Mouse (Mus musculus): ENCODE data around the gene Tex19.1. TPM values are rescaled to one million over a fixed set of nuclear protein-coding genes. Genes with fewer than 3 reads are reported as not detected.

Tex19.1 gene
- polyA plus RNA-seq, 1 experiment from 2014 or later, result not detected

DNA sequence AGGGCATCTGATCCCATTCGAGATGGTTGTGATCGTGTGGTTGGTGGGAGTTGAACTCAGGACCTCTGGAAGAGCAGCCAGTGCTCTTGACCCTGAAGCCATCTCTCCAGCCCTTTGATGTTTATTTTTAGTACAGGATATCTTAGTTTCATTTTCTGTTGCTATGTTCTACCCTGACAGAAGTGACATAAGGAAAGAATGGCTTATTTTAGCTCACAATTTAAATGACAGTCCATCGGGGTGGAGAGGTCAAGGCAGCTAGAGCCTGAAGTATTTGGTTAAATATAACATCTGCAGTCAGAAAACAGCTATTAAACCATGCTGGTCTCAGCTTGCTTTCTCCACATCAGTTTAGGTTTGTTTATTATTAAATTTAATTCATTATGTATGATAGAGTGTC lies 24.8 kb upstream of the Tex19.1 start:
- Histone ChIP-seq H3K9ac (no peak overlapping the region), H3K4me2 (no peak overlapping the region), H3K4me3 (no peak overlapping the region), H3K4me1 (peaks cover 7% of the 10 kb centered on the region; the same call in 1 of the 2 replicates), H3K9me3 (no peaks in the 10 kb centered on the region), H3K27me3 (no peaks in the 10 kb centered on the region), H3K36me3 (no peaks in the 10 kb centered on the region), H3K27ac (peak overlapping the region; percentile 78)
- peak; percentile 70 for ATAC-seq (ENCODE audit: borderline replicate concordance, extremely low read depth, low FRiP score, low TSS enrichment)
- 18% methylated on average over 3 of the region's 3 CpGs for WGBS

DNA sequence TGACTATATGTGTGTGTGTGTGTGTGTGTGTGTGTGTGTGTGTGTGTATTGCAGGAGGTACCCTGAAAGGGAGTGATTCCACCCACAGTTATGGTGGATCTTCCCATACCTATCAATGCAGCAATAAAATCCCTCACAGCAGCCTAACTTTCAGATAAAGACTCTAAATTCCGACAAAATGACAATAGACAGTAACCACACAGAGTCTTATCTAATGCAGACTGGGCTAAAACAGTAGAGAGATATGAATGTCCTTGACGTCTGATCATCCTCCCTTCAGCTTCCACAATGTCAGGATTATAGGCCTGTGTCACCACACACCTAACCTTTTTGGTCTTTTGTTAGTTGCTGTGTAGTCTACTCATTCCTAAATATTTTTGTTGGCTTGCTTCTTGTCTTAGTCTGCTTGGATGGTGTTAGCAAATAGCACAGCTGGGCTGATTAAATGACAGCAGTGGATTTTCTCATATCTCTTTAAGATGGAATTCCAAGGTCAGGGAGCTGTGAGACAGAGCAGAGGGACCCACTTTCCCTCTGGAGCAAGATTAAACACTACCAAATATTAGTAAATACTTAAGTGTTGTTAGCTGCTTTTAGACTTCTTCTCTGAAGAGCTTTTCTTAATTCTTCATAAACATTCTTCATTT lies 23.8 kb upstream of the Tex19.1 start:
- no peaks in the 10 kb centered on the region for H3K27me3 ChIP-seq
- no peak overlapping the region for H3K4me2 ChIP-seq
- no peaks in the 10 kb centered on the region for H3K9me3 ChIP-seq
- H3K4me1 ChIP-seq, result peaks cover 7% of the 10 kb centered on the region; the same call in 1 of the 2 replicates
- peak overlapping the region; percentile 76 for H3K27ac ChIP-seq
- ATAC-seq (ENCODE audit: borderline replicate concordance, extremely low read depth, low FRiP score, low TSS enrichment), result peak; percentile 85
- no peaks in the 10 kb centered on the region for H3K36me3 ChIP-seq
- 30% methylated on average over 2 of the region's 2 CpGs for WGBS
- H3K4me3 ChIP-seq, result no peak overlapping the region
- H3K9ac ChIP-seq, result no peak overlapping the region

DNA sequence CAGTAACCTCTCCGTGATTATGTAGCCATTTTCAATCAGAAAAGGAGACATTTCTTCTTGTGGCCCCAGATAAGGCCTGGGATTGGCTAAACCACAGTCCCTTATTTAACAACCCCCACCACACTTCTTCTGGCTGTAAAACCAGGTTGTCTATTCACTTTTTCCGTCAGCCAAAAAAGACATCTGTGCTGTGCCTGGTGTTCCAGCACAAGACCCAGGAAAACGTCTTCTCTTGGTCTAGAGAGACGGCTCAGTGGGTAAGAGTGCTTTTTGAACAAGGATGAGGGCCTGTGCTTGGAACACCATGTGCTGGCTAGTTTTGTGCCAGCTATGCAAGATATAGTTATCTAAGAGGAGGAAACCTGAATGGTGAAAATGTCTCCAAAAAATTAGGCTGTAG lies 22.5 kb upstream of the Tex19.1 start:
- Histone ChIP-seq H3K4me1 (peaks cover 7% of the 10 kb centered on the region; the same call in 1 of the 2 replicates), H3K27ac (no peak overlapping the region), H3K27me3 (no peaks in the 10 kb centered on the region), H3K4me3 (no peak overlapping the region), H3K9ac (no peak overlapping the region), H3K4me2 (no peak overlapping the region), H3K9me3 (no peaks in the 10 kb centered on the region), H3K36me3 (no peaks in the 10 kb centered on the region)
- ATAC-seq (ENCODE audit: borderline replicate concordance, extremely low read depth, low FRiP score, low TSS enrichment), result no peak
- 86% methylated on average over 4 of the region's 4 CpGs for WGBS

DNA sequence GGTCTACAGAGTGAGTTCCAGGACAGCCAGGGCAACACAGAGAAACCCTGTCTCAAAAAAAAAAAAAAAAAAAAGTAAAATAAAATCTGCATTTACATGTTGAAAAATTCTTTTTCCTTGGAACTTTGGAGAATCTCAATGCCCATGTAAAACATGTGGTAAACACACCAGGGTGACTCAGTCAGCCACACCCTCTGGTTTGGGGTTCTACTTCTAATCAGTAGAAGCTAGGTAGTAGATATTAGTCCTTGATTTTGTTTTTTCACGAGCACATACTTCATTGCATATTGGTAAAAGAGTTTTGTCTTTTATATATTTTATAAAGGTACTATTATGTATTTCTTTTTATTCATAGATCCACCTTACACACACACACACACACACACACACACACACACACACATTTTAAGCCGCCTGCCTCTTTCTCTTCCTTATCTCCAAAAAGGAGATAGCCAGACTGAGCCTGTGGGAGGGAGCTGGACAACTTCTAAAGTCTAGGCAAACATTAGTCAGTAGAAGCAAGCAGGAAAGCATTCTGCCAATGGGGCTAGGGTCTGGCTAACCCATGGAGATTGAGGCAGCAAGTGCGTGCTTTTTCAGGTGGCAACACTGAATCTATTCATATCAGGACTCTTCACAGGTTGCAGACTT lies 20.3 kb upstream of the Tex19.1 start:
- H3K27me3 ChIP-seq, result no peaks in the 10 kb centered on the region
- H3K9me3 ChIP-seq, result no peaks in the 10 kb centered on the region
- no peak for ATAC-seq (ENCODE audit: borderline replicate concordance, extremely low read depth, low FRiP score, low TSS enrichment)
- H3K27ac ChIP-seq, result no peak overlapping the region
- H3K36me3 ChIP-seq, result no peaks in the 10 kb centered on the region
- H3K4me1 ChIP-seq, result peaks cover 7% of the 10 kb centered on the region; the same call in 1 of the 2 replicates
- no peak overlapping the region for H3K4me2 ChIP-seq
- no peak overlapping the region for H3K4me3 ChIP-seq
- WGBS, result 71% methylated on average over 3 of the region's 3 CpGs
- H3K9ac ChIP-seq, result no peak overlapping the region

DNA sequence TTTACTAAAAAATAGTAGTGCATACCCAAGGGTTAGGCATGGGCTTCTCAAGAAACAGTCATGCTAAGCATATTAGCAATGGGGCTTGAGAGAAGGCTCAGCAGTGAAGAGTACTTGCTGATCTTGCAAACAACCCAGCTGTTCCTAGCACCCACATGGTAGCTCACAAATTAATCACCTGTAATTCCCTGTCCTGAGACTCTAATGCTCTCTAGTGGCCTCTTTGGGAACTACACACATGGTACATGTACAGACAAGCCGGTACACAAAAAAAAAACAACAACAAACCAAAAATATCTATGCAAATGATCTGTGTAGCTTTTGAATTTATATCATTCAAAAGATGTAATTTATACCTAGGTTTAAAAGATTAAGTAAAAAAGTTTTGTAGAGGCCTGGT lies 19.5 kb upstream of the Tex19.1 start:
- Histone ChIP-seq H3K4me1 (peaks cover 7% of the 10 kb centered on the region; the same call in 1 of the 2 replicates), H3K4me2 (no peak overlapping the region), H3K9me3 (no peaks in the 10 kb centered on the region), H3K27ac (no peak overlapping the region), H3K27me3 (no peaks in the 10 kb centered on the region), H3K9ac (no peak overlapping the region), H3K36me3 (no peaks in the 10 kb centered on the region), H3K4me3 (no peak overlapping the region)
- ATAC-seq (ENCODE audit: borderline replicate concordance, extremely low read depth, low FRiP score, low TSS enrichment), result no peak
- WGBS, result 82% methylated on average over 1 of the region's 1 CpGs

DNA sequence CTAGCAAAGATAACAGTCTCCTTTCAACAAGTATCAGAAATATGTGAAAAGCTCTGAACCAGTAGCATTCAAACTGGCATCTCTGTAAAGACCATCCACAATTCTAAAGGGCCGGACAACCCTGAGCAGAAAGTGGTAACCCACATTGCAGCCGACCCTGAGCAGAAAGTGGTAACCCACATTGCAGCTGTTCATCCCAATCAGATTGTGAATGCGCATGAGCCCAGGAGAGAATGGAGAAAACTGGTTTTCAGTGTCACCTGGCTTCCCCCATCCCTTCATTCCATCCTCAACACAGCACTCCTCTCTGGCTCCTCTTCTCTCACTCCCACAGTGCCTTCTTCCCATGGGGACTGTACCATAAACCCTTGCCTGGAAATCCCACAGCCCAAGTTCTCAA lies 18.5 kb upstream of the Tex19.1 start:
- no peaks in the 10 kb centered on the region for H3K36me3 ChIP-seq
- H3K4me3 ChIP-seq, result no peak overlapping the region
- no peaks in the 10 kb centered on the region; the same call in 1 of the 2 replicates for H3K4me1 ChIP-seq
- no peak overlapping the region for H3K4me2 ChIP-seq
- 88% methylated on average over 3 of the region's 3 CpGs for WGBS
- no peaks in the 10 kb centered on the region for H3K27me3 ChIP-seq
- H3K27ac ChIP-seq, result no peak overlapping the region
- H3K9ac ChIP-seq, result no peak overlapping the region
- no peak for ATAC-seq (ENCODE audit: borderline replicate concordance, extremely low read depth, low FRiP score, low TSS enrichment)
- no peaks in the 10 kb centered on the region for H3K9me3 ChIP-seq

DNA sequence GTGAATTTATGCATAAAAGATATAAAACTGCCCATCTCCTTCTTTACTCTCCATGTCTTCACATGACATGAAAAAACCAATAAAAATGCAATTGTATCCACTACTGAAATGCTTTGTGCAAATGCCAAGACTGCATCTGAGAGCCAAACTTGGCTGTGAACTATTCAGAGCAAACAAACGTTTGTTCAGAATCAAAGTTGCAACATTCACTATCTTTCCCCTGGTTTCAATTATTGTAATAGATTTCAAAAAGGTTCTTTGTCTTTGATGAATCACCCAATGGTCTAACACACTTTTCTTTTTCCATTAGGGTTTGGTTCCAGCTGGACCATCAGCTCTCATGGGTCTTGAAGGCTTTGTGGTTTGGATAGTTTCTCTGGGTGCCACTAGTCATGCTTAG lies 16.3 kb upstream of the Tex19.1 start:
- no peaks in the 10 kb centered on the region for H3K36me3 ChIP-seq
- WGBS, result 43% methylated on average over 1 of the region's 1 CpGs
- H3K9ac ChIP-seq, result no peak overlapping the region
- H3K27ac ChIP-seq, result no peak overlapping the region
- H3K4me1 ChIP-seq, result no peaks in the 10 kb centered on the region; the same call in 1 of the 2 replicates
- ATAC-seq (ENCODE audit: borderline replicate concordance, extremely low read depth, low FRiP score, low TSS enrichment), result no peak
- H3K4me3 ChIP-seq, result no peak overlapping the region
- H3K9me3 ChIP-seq, result no peaks in the 10 kb centered on the region
- no peaks in the 10 kb centered on the region for H3K27me3 ChIP-seq
- H3K4me2 ChIP-seq, result no peak overlapping the region

DNA sequence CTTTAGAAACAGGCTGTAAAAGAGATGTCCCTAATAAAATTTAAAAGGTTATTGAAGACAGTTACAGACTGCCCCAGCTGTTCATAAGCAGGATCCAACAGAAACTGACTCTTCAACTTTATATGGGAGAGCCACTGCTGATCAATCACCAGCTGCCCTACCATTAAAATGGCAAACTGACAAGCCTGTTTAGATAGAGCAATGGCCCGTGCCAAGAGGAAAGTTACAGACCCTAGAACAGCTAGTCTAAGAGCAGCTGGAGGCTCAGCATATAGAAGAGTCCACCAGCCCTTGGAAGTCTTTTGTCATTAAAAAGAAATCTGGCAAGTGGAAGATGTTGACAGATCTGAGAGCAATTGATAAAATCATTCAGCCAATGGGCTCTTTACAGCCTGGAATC lies 11.3 kb upstream of the Tex19.1 start:
- no peak; the same call in 1 of the 2 replicates for ATAC-seq (ENCODE audit: borderline replicate concordance, extremely low read depth, low FRiP score, low TSS enrichment)
- Histone ChIP-seq H3K4me2 (no peak overlapping the region), H3K4me3 (no peak overlapping the region), H3K27me3 (no peaks in the 10 kb centered on the region), H3K9ac (no peak overlapping the region), H3K9me3 (no peaks in the 10 kb centered on the region), H3K27ac (no peak overlapping the region), H3K36me3 (no peaks in the 10 kb centered on the region), H3K4me1 (0 out of 2 replicates have a peak, but pooled peaks cover 5% of the 10 kb centered on the region)
- 27% methylated on average over 1 of the region's 1 CpGs for WGBS

DNA sequence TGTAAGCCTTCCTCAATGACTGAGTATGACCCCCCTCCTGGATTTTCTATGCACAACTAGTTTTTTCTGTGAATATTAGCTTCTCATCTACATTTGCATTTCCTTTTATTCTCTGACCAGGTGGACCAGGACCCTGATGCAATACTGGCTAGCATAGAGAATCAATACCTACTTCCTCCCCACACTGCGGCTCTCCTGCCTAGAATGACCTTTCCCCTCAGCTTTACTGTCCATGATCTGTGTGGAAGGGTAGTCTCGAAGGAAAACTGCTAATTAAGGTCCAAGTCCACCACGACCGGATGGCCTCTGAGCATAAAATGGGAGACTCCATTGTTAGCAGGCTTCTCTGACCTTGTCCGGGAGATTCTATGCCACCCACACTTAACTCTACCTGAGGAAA lies 8.3 kb upstream of the Tex19.1 start:
- no peak overlapping the region for H3K9ac ChIP-seq

DNA sequence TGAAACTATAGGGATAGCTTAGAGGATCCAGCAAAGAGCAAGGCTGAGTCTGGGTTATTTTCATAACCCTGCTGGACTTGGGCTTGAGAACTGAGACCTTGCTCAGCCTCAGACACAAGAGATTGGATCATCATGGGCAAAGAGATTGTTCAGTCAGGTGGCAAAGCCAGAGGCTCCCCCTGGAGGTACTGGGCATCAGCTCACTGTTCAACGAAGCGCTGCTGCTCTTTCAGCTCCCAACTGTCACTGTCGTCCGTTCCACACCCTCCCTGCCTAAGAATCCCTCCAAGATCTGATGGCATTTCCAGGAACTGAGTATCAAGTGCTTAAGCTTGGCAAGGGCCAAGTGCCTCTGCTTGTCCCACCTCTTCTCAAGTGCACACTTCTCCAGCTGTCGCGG lies 7.2 kb upstream of the Tex19.1 start:
- 0 out of 2 replicates have a peak, but pooled peaks cover 5% of the 10 kb centered on the region for H3K4me1 ChIP-seq
- no peak overlapping the region for H3K4me3 ChIP-seq
- WGBS, result 33% methylated on average over 6 of the region's 6 CpGs
- H3K9ac ChIP-seq, result no peak overlapping the region
- no peaks in the 10 kb centered on the region for H3K27me3 ChIP-seq
- ATAC-seq (ENCODE audit: borderline replicate concordance, extremely low read depth, low FRiP score, low TSS enrichment), result no peak
- no peak overlapping the region for H3K4me2 ChIP-seq
- no peaks in the 10 kb centered on the region for H3K9me3 ChIP-seq
- no peaks in the 10 kb centered on the region for H3K36me3 ChIP-seq
- no peak overlapping the region for H3K27ac ChIP-seq

More for the DNA sequence above, 8.3 kb upstream of the Tex19.1 start:
- Histone ChIP-seq H3K4me3 (no peak overlapping the region), H3K4me1 (0 out of 2 replicates have a peak, but pooled peaks cover 5% of the 10 kb centered on the region), H3K9me3 (no peaks in the 10 kb centered on the region), H3K27ac (no peak overlapping the region), H3K27me3 (no peaks in the 10 kb centered on the region), H3K4me2 (no peak overlapping the region), H3K36me3 (no peaks in the 10 kb centered on the region)
- ATAC-seq (ENCODE audit: borderline replicate concordance, extremely low read depth, low FRiP score, low TSS enrichment), result no peak
- WGBS, result 90% methylated on average over 5 of the region's 5 CpGs

DNA sequence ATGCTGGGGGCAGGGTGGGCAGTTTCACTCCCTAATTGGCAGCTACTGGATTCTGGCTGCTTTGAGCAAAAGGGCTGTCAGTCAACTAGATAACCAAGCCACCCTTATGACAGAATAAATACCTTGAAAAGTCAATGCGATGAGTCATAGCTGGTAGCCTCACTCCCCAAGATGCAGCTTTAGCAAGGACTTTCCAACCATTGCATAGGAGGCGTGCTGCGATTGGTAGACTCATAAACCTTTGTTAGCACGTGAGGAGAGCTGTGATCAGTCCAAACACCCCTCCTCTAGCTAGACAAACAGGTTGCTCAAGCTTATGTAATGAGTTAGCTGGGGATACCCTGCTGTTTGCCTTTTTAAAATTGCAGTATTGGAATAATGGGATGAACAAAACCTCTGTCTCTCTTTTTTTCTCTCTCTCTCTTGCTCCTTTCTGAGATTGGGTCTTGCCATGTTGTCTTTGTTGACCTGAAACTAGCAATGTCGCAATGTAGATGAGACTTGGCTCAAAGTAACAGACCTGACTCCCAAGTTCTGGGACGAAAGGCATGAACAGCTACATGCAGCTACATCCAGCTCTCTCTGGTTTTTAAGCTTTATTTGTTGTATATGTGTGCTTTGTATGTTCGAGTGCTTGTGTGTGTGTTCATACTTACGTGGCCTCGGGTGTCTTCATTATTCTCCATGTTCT lies 2.5 kb upstream of the Tex19.1 start:
- Histone ChIP-seq H3K4me2 (no peak overlapping the region), H3K4me3 (no peak overlapping the region), H3K36me3 (no peaks in the 10 kb centered on the region), H3K27ac (no peak overlapping the region), H3K9ac (no peak overlapping the region), H3K4me1 (0 out of 2 replicates have a peak, but pooled peaks cover 5% of the 10 kb centered on the region), H3K27me3 (no peaks in the 10 kb centered on the region), H3K9me3 (no peaks in the 10 kb centered on the region)
- WGBS, result 70% methylated on average over 9 of the region's 9 CpGs
- no peak for ATAC-seq (ENCODE audit: borderline replicate concordance, extremely low read depth, low FRiP score, low TSS enrichment)

DNA sequence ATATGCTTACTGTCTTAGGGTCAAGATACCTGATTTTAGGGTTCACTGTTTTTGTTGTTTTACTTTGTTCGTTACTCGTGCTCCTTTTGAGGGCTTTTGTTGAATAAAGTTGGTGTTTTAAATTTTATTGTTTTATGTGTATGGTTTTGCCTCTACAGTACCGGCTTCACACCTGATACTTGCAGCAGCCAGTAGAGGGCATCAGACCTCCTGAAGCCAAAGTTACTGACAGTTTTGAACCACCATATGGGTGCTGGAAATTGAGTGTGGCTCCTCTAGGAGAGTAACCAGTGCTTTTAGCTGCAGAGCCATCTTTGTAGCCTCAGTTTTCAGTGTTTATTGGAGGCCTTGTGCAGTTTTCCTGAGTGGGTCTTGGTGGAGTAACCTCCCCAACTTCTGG lies 2.2 kb downstream of the Tex19.1 start:
- no peak overlapping the region for H3K4me2 ChIP-seq
- H3K9ac ChIP-seq, result no peak overlapping the region
- H3K36me3 ChIP-seq, result no peaks in the 10 kb centered on the region
- H3K4me3 ChIP-seq, result no peak overlapping the region
- H3K27ac ChIP-seq, result no peak overlapping the region
- no peaks in the 10 kb centered on the region for H3K4me1 ChIP-seq
- ATAC-seq (ENCODE audit: borderline replicate concordance, extremely low read depth, low FRiP score, low TSS enrichment), result no peak
- H3K9me3 ChIP-seq, result no peaks in the 10 kb centered on the region
- WGBS, result 84% methylated on average over 3 of the region's 3 CpGs
- no peaks in the 10 kb centered on the region for H3K27me3 ChIP-seq

Measured in lung, embryonic 15.5 days (tissue).